Mouse (Mus musculus): ENCODE results near the gene Ring1. TPM values are rescaled to one million over a fixed set of nuclear protein-coding genes. Genes with fewer than 3 reads are reported as not detected.

Gene Ring1
- total and polyA plus RNA-seq, 2 experiments from 2014 or later: 19.1 to 19.2 TPM

DNA sequence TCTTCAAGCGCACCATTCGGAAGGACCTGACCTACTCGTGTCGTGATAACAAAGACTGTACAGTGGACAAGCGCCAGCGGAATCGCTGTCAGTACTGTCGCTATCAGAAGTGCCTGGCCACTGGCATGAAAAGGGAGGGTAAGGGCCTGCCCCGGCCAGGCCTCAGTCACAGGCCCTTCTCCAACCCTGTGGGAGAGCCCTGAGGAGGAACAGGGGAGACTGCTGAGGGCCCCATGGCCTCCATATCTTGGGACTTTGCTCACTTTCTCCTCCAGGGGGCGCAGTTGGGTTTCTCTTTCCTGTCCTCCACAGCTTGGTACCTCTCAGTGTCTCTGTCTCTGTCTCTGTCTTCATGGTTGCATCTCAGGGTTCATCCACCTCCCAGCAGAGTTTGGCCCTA is 9.6 kb upstream of the Ring1 start:
- DNase-seq (ENCODE audit: low spot score): peak; percentile 69
- 73% methylated on average over 10 of the region's 10 CpGs for WGBS
- H3K4me2 ChIP-seq (ENCODE audit: low read depth, low read length): no peak overlapping the region
- H3K4me3 ChIP-seq (ENCODE audit: low read length): no peak overlapping the region
- ATAC-seq: no peak
- no peaks in the 10 kb centered on the region for H3K9me3 ChIP-seq (ENCODE audit: low read length)
- H3K9ac ChIP-seq (replicated peaks; ENCODE audit: low read length): no peak overlapping the region
- H3K4me1 ChIP-seq (ENCODE audit: insufficient read depth, low read length): peaks cover 21% of the 10 kb centered on the region
- peaks cover 37% of the 10 kb centered on the region for H3K36me3 ChIP-seq (ENCODE audit: insufficient read depth, low read length)
- TF ChIP-seq CTCF (IDR thresholded peaks at IDR 0.05; ENCODE audit: low read depth): peak; percentile 74
- no peak overlapping the region for H3K27ac ChIP-seq
- no peaks in the 10 kb centered on the region for H3K27me3 ChIP-seq (ENCODE audit: insufficient read depth, low read length)

DNA sequence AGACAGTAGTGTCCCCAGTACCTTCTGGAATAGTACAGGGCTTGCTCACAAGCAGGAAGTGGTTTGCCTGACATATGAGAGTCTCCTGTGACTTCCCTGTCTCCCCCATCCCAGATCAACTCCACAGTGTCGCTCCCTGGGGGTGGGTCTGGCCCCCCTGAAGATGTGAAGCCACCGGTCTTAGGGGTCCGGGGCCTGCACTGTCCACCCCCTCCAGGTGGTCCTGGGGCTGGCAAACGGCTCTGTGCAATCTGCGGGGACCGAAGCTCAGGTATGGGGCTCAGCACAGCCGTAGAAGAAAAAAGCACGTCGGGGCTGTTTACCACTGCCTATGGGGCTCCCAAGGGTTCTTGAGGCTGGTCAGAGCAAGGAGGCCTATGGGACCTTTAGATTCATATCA is 9.0 kb upstream of the Ring1 start:
- Histone ChIP-seq H3K36me3 (ENCODE audit: insufficient read depth, low read length) (peaks cover 43% of the 10 kb centered on the region), H3K4me3 (ENCODE audit: low read length) (no peak overlapping the region), H3K4me1 (ENCODE audit: insufficient read depth, low read length) (peaks cover 18% of the 10 kb centered on the region), H3K9me3 (ENCODE audit: low read length) (no peaks in the 10 kb centered on the region), H3K27ac (no peak overlapping the region), H3K27me3 (ENCODE audit: insufficient read depth, low read length) (no peaks in the 10 kb centered on the region), H3K9ac (replicated peaks; ENCODE audit: low read length) (no peak overlapping the region), H3K4me2 (ENCODE audit: low read depth, low read length) (no peak overlapping the region)
- DNase-seq (ENCODE audit: low spot score) (no peak), ATAC-seq (no peak)
- WGBS: 93% methylated on average over 9 of the region's 9 CpGs
- no peak for TF ChIP-seq CTCF (IDR thresholded peaks at IDR 0.05; ENCODE audit: low read depth)

GRCm38 (mm10) chr17:34032806-34033205 is 8.3 kb upstream of the Ring1 start:
- Histone ChIP-seq H3K27me3 (ENCODE audit: insufficient read depth, low read length) (no peaks in the 10 kb centered on the region), H3K4me3 (ENCODE audit: low read length) (peak overlapping the region; percentile 68), H3K4me2 (ENCODE audit: low read depth, low read length) (peak overlapping the region; percentile 88), H3K4me1 (ENCODE audit: insufficient read depth, low read length) (peaks cover 21% of the 10 kb centered on the region), H3K9ac (replicated peaks; ENCODE audit: low read length) (peak overlapping the region; percentile 89), H3K9me3 (ENCODE audit: low read length) (no peaks in the 10 kb centered on the region), H3K36me3 (ENCODE audit: insufficient read depth, low read length) (peaks cover 41% of the 10 kb centered on the region), H3K27ac (peak overlapping the region; percentile 93; the same call in 1 of the 2 replicates)
- DNase-seq (ENCODE audit: low spot score): no peak
- no peak for ATAC-seq
- TF ChIP-seq CTCF (IDR thresholded peaks at IDR 0.05; ENCODE audit: low read depth): no peak
- 57% methylated on average over 9 of the region's 9 CpGs for WGBS

DNA sequence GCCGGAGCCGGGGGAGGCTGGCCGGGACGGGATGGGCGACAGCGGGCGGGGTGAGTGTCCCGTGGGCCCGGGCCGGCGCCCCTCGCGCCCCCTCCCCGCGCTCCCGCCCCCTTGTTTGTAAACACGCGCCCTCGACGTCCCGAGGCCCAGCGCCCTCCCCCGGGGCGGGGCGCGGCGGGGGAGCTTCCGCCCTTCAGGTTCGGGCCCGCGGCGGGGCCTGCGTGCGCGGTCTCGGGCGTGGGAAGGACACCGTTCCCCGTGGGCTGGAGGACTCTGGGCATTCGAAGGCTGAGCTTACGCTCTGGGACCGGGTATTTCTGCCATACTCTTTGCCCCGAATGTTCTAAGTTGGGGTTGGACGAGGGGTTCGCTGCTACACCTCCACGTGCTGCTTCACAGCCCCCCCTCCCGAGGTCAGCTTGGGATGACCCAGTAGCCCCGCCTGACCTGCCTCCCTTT is 7.7 kb upstream of the Ring1 start:
- Histone ChIP-seq H3K9me3 (ENCODE audit: low read length) (no peaks in the 10 kb centered on the region), H3K27me3 (ENCODE audit: insufficient read depth, low read length) (no peaks in the 10 kb centered on the region), H3K27ac (peak overlapping the region; percentile 93), H3K36me3 (ENCODE audit: insufficient read depth, low read length) (peaks cover 35% of the 10 kb centered on the region), H3K4me3 (ENCODE audit: low read length) (peak overlapping the region; percentile 68), H3K4me1 (ENCODE audit: insufficient read depth, low read length) (peaks cover 27% of the 10 kb centered on the region), H3K4me2 (ENCODE audit: low read depth, low read length) (peak overlapping the region; percentile 88), H3K9ac (replicated peaks; ENCODE audit: low read length) (peak overlapping the region; percentile 89)
- under 1% methylated on average over 26 of the region's 48 CpGs for WGBS
- ATAC-seq (no peak), DNase-seq (ENCODE audit: low spot score) (peak; percentile 69)
- TF ChIP-seq CTCF (IDR thresholded peaks at IDR 0.05; ENCODE audit: low read depth): no peak

- Histone ChIP-seq H3K4me1 (ENCODE audit: insufficient read depth, low read length) (peaks cover 32% of the 10 kb centered on the region), H3K9ac (replicated peaks; ENCODE audit: low read length) (peak within 1 kb of the TSS; percentile 89), H3K4me2 (ENCODE audit: low read depth, low read length) (peak within 1 kb of the TSS; percentile 88), H3K36me3 (ENCODE audit: insufficient read depth, low read length) (peaks cover 29% of the 10 kb centered on the region), H3K4me3 (ENCODE audit: low read length) (peak within 1 kb of the TSS; percentile 68), H3K27me3 (ENCODE audit: insufficient read depth, low read length) (no peaks in the 10 kb centered on the region), H3K27ac (peak within 1 kb of the TSS; percentile 93), H3K9me3 (ENCODE audit: low read length) (no peaks in the 10 kb centered on the region)
- DNase-seq (ENCODE audit: low spot score): peak; percentile 99
- TF ChIP-seq CTCF (IDR thresholded peaks at IDR 0.05; ENCODE audit: low read depth): no peak
- ATAC-seq: peak; percentile 87
- WGBS: under 1% methylated on average over 63 of the region's 88 CpGs
Measured at GRCm38 (mm10) chr17:34031465-34032173, 7.1 kb upstream of the Ring1 start, which contains the start of the genes Slc39a7 and Rxrb. Slc39a7 (minus strand) TSS chr17:34031682. Rxrb (plus strand) TSS chr17:34031812.

DNA sequence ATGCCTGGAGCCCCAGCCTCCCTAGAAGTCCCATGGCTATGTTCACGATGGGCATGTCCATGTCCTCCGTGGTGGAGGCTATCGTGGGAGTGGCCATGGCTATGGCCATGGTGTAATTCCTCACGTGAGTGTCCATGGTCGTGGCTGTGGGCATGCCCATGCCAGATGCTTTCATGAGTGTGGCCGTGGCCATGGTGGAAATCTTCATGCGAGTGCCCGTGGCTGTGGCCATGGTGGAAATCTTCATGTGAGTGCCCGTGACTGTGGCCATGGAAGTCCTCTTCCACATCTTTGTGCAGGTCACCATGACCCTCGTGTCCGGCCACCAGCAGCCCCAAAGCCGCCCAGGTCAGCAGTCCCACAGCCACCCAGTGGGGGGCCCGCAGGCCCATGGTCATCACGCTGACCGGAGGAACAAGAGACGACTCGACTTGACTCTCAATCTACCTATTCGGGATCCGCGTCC is 6.4 kb upstream of the Ring1 start:
- H3K4me3 ChIP-seq (ENCODE audit: low read length): peak overlapping the region; percentile 68
- H3K4me2 ChIP-seq (ENCODE audit: low read depth, low read length): peak overlapping the region; percentile 88
- H3K36me3 ChIP-seq (ENCODE audit: insufficient read depth, low read length): peaks cover 22% of the 10 kb centered on the region
- no peaks in the 10 kb centered on the region for H3K9me3 ChIP-seq (ENCODE audit: low read length)
- DNase-seq (ENCODE audit: low spot score) (no peak), ATAC-seq (0 out of 2 replicates have a peak, but pooled peaks have one; percentile 0)
- H3K9ac ChIP-seq (replicated peaks; ENCODE audit: low read length): peak overlapping the region; percentile 89
- H3K4me1 ChIP-seq (ENCODE audit: insufficient read depth, low read length): peaks cover 34% of the 10 kb centered on the region
- 6% methylated on average over 20 of the region's 20 CpGs for WGBS
- TF ChIP-seq CTCF (IDR thresholded peaks at IDR 0.05; ENCODE audit: low read depth): no peak; the same call in 1 of the 2 replicates
- H3K27me3 ChIP-seq (ENCODE audit: insufficient read depth, low read length): no peaks in the 10 kb centered on the region
- peak overlapping the region; percentile 93 for H3K27ac ChIP-seq
